Comparison of ENCODE assay signal across 19 mouse cellular contexts in the genomic region with DNA sequence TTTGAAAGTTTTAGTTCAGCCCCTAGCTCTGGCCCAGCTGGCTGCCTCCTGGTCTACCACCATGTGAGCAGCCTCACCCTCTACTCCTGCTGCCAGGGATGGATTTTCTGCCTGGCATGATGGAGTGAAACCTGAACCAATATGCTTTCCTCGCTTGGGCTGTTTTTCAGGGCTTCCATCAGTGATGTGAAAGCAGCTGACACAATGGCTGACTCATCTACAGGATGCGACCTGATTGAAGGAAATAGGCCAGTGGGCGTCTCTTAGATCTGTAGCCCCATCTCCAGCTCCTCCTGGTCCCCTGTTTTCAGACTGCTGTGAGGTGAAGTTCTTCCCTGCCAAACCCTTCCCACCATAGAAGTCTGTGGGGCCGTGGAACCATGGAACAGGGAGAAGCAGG. TPM values are rescaled to one million over a fixed set of nuclear protein-coding genes. Genes with fewer than 3 reads are reported as not detected.
DNase-seq lines count a peak whose midpoint lies in the region; ATAC-seq lines count a peak whose summit lies in the region.
"Had no signal": no experiment of that assay in that cellular context is flagged by ENCODE, and none has a peak within 500 bp of the region (broad histone marks: within the 10 kb centered on the region; RNA-seq: fewer than 3 reads in every experiment).

No protein-coding gene starts in this region.

- intact Hi-C loops in heart, postnatal 25 days (cut with DNase I), result no loop called here

- peak; percentile 79 for ATAC-seq in activated CD4-positive, CD25-positive, alpha-beta regulatory T cell, adult 4 months
- ATAC-seq: forebrain, embryonic 16.5 days; hindbrain, embryonic 16.5 days; intestine, embryonic 15.5 days; Patski had no signal

- DNase-seq in heart, adult 11 months, result peak; percentile 73
- DNase-seq in heart, postnatal 25 days (ENCODE audit: low spot score), result no peak
- DNase-seq in CD4-positive helper T cell, adult 2 months (ENCODE audit: low read depth, low spot score), result peak; percentile 58
- DNase-seq in adrenal gland, postnatal 10 days, result no peak
- DNase-seq in left cerebral cortex, adult 9 months (ENCODE audit: low spot score in 2 of 2), result no peak
- DNase-seq in cerebellum, adult 11 months, result no peak
- DNase-seq: adrenal gland, adult 8-10 months; cerebellum, adult 18-20 months; cerebellum, adult 9-11 months; cerebellum, postnatal 36 days; gastrocnemius, postnatal 25 days; heart, postnatal 4 days; kidney, adult 18-20 months had no signal

RNA-seq across cellular contexts. Expression of a gene that starts 18.9 kb away (rescaled TPM):
- total RNA-seq in heart, postnatal 25 days (2021), result 10 to 100 TPM; 35.6 to 38.1 TPM
- 10 to 100 TPM; 38.9 to 50.5 TPM for polyA plus RNA-seq in activated CD4-positive, CD25-positive, alpha-beta regulatory T cell, adult 4 months (2017; shearing (Covaris generic))
- 10 to 100 TPM; 50.9 to 54.9 TPM for total RNA-seq in adrenal gland, postnatal 10 days (2021)

RNA-seq across cellular contexts. Expression of a gene that starts 31.3 kb away (rescaled TPM):
- total RNA-seq in heart, postnatal 25 days (2021), result 10 to 100 TPM; 28.8 to 29.1 TPM
- polyA plus RNA-seq in activated CD4-positive, CD25-positive, alpha-beta regulatory T cell, adult 4 months (2017; shearing (Covaris generic)), result 10 to 100 TPM; 13.6 to 18.9 TPM
- total RNA-seq in adrenal gland, postnatal 10 days (2021), result 10 to 100 TPM; 39.0 to 40.5 TPM

RNA-seq across cellular contexts. Expression of a gene that starts 31.8 kb away (rescaled TPM):
- 1 to 10 TPM in 1 of 2 experiments, under 1 TPM in 1; 0.99 to 2.9 TPM for total RNA-seq in heart, postnatal 25 days (2021)
- 10 to 100 TPM; 26.7 to 30.7 TPM for polyA plus RNA-seq in activated CD4-positive, CD25-positive, alpha-beta regulatory T cell, adult 4 months (2017; shearing (Covaris generic))
- 1,000 to 10,000 TPM in 1 of 2 experiments, 100 to 1,000 TPM in 1; 678 to 2,339 TPM for total RNA-seq in adrenal gland, postnatal 10 days (2021)

RNA-seq across cellular contexts. Expression of a gene that starts 39.3 kb away (rescaled TPM):
- total RNA-seq in heart, postnatal 25 days (2021), result under 1 TPM; 0.36 to 0.56 TPM
- polyA plus RNA-seq in activated CD4-positive, CD25-positive, alpha-beta regulatory T cell, adult 4 months (2017; shearing (Covaris generic)), result 100 to 1,000 TPM; 157 to 159 TPM
- 1 to 10 TPM; 3.2 to 3.3 TPM for total RNA-seq in adrenal gland, postnatal 10 days (2021)
- polyA plus RNA-seq: hindbrain, embryonic 12.5 days; hindbrain, embryonic 16.5 days had no signal

RNA-seq across cellular contexts. Expression of a gene that starts 54.9 kb away (rescaled TPM):
- not detected for total RNA-seq in heart, postnatal 25 days (2021)
- 10 to 100 TPM in 1 of 2 experiments, 1 to 10 TPM in 1; 9.2 to 11.7 TPM for polyA plus RNA-seq in activated CD4-positive, CD25-positive, alpha-beta regulatory T cell, adult 4 months (2017; shearing (Covaris generic))
- total RNA-seq in adrenal gland, postnatal 10 days (2021), result 10 to 100 TPM in 1 of 2 experiments, 1 to 10 TPM in 1; 7.6 to 20.7 TPM
- polyA plus RNA-seq: Patski had no signal

Comparison
In these comparisons a context has a peak if more than half of its experiments do, and no peak if none do; other contexts are left out.
1. DNase-seq: peak in heart, adult 11 months (single experiment) and CD4-positive helper T cell, adult 2 months (single experiment); none in heart, postnatal 25 days (single experiment), adrenal gland, postnatal 10 days (single experiment), left cerebral cortex, adult 9 months (0 of 2) and cerebellum, adult 11 months (single experiment).
2. RNA of a gene that starts 31.8 kb away (total RNA-seq): 678 to 2,339 TPM in adrenal gland, postnatal 10 days; 0.99 to 2.9 TPM in heart, postnatal 25 days; every median in the first group is over 100 times any median in the second.